Mouse (Mus musculus): ENCODE results near the gene Hp.
A peak's percentile ranks its signal among the peaks of the same experiment; 100 is the strongest.

Hp gene

GRCm38 (mm10) chr8:109563881-109564280, 15.1 kb downstream of the Hp start:
- no peak for DNase-seq

DNA sequence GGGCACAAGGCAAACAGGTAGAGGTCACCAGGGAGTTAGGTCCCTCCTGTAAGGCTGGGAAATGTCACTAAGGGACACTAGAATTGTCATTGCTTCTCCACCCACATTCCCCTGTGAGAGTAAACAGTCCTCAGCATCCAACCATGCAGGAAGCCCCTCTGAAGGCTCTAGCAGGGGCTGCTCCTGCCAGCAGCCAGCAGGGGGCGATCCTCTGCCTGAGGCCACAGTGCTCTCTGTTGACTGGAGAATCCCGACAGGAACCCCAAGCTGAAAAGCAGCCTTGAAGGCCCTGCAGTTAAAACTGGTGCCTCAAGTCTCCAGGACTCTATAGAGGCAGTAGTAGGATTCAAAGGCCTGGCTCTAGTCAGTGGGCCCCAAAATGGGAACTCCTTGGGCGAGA, 27.3 kb downstream of the Hp start:
- DNase-seq = no peak

DNA sequence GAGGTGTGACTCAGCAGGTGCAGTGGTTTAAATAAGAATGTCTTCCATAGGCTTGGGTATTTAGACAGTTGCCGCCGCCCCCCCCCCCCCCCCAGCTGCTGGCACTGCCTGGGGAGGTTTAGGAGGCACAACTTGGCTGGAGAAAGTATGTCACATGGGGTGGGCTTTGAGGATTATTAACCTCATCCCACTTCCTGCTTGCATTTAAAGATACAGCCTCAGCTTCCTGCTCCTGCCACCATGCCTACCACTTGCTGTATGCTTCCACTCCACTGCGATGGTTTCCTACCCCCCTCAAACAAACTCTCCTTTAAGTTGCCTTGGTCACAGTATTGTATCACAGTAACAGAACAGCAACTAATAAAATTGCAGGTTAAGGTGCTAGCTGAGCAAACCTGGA, 34.9 kb downstream of the Hp start:
- DNase-seq = no peak

- DNase-seq = no peak
These were observed 36.0 kb downstream of the Hp start for GRCm38 (mm10) chr8:109542748-109543519.

DNA sequence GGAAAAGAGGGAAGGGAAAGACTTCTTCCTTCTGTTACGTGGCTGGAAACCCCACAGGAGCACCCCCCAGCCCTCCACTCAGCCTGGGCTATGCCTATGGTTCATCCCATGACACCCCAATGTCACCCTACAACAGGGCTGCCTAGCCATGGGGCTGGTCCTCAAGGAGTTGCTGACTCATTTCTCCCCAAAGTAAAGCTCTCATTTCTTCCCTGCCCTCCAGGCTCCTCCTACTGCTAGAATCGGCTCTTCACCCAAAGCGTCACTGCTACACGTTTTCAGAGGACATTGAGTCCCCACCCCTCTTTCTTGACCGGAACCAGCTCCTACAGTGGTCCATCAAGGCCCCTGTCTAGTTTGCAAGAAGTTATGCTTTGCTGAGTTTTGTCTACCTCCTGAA, 36.8 kb downstream of the Hp start:
- DNase-seq = no peak

DNA sequence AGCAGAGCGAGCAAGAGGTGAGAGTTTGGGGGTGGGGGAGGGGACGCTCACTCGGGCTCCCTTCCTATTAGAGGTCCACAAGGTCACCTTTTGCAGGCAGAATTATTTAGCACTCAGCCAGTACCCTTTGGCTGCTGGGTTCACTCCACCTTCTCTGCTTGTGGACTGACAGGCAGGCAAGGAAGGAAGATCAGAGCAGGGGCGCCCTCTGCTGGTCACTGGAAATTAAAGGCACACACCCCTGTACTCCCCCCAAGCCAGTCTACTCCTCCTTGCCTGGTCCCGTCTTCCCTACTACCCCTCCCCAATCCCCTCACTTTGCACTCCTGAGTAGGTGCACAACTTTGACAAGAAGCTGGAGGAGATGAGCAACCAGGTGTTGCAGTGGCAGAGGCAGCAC, 42.3 kb downstream of the Hp start:
- DNase-seq = peak; percentile 78

DNA sequence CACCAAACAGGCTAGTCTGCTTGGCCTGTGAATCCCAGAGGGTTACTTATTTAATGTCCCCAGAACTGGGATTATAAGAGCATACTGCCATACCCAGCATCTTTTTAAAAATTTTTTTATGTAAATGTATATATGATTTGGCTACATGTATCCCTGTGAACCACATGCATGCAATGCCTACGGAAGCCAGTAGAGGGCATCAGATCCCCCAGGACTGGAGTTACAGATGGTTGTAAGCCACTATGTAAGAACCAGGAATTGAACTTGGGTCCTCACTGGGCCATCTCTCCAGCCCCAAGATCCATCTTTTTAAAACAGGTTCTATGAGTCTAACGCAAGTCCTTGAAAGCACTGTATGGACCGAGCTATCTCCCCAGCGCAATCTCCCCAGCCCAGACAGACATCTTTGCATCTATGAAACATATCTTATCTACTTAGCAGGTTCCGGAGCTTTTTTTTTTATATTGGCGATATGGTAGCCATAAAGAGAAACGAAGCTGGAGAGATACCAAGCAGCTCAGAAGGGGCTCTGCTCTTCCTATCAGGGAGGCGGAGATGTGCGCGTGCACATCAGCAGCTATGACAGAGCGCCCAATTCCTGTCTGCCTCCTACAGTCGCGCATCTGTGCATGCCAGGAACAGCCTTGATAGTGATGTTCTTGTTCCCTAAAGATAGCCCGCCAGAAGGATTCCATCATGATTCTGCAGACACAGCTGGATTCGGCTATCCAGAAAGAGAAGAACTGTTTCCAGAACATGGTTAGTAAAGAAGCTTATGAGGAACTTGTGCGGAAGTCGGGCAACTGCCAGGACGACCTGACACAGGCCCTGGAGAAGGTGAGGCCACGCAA, 43.6 kb downstream of the Hp start:
- peak; percentile 51 for DNase-seq
